Mouse (Mus musculus) spleen, postnatal 4 days (tissue): ENCODE measurements around the gene Slain1.

Experiments
- DNase-seq, 2 experiments: peaks; one replicate each; pipeline ENCODE4 v3.0.0; 2022; ENCODE audit warnings: low spot score in 2 of 2

Gene Slain1

DNA sequence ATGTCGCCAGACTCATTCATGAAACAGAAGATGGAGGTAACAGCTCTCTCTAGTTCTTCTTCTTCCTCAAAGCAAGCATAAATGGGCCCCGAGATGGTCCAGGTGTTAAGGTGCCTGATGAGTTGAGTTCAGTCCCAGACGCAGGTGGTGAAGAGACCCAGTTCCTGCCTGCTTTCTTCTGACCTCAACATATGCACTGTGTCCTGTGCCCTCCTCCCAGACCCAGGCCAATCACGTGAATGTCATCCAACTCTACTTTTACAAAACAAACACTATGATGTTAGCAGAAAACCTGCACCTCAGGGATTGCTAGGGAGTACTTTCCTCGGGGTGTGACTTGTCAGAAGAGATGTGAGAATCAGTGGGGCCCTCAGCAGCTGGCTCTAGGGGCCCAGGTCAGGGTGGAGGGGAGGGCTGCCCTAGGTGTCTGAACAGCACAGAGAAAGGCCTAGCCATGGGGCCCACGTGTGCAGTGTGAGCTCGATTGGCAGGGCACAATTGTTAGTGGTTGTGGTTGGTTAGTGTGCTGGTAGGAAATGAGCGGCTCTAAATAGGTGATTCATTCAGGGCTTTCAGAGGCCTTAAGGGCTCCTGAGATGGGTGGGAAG, 16.4 kb downstream of the Slain1 start:
- DNase-seq = no peak

GRCm38 (mm10) chr14:103667036-103667435, 17.0 kb downstream of the Slain1 start:
- no peak for DNase-seq

GRCm38 (mm10) chr14:103679395-103680217, 29.6 kb downstream of the Slain1 start:
- no peak for DNase-seq

- no peak for DNase-seq
These were observed 30.3 kb downstream of the Slain1 start for GRCm38 (mm10) chr14:103680285-103680819.

DNA sequence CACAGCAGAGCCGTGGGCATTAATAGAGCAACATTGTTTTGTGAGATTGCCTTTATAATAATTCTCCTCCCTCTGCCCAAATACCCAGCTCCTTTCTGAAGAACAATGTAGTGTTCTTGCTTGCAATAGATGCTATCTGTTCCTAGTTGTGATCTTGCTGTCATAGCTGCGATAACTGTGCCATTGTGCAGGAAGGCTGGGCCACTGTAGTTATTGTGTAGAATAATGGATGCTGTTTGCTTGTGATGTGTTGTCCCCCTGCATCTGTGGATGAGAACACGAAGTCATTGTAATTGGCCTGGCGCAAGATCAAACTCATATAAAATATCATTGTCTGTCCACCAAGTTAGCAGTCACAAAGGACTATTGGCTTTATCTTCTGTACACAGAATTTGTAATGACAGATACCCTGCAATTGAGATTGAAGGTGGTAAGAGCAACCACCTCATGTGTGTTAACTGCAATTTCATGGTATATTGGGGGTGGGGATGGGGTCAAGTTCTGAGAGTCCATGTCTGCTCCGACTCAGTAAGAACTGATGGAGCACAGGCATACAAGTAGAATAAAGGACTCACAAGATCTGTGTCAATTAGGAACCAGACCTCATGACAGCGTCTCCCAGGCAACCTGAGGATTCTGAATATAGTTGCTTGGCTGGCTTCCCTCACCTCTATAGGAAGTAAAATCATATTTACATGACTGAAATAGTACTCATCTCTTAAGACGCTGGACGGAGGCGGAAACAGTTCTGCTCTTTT, 32.8 kb downstream of the Slain1 start:
- DNase-seq = no peak

DNA sequence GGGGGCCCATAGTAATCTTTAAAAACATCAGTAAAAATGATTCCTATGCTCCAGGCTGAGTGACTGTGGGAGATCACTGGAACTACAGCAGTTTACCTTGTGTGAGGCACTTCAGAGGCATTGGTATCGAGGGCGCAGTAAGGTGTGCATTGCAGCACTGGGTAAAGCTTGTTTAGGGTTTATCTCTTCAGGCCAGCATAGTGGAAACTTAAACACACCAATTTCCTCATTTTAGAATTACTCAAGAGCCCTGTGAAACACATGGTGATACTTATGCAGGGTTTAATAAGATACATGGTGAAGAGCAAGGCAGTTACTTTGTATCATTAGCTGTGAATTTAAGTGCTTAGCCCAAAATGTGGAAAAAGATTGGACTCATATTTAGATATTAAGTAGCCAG, 37.0 kb downstream of the Slain1 start:
- DNase-seq = no peak

GRCm38 (mm10) chr14:103694295-103694694, 44.3 kb downstream of the Slain1 start:
- DNase-seq = peak in 1 of 2 experiments; percentile 36

DNA sequence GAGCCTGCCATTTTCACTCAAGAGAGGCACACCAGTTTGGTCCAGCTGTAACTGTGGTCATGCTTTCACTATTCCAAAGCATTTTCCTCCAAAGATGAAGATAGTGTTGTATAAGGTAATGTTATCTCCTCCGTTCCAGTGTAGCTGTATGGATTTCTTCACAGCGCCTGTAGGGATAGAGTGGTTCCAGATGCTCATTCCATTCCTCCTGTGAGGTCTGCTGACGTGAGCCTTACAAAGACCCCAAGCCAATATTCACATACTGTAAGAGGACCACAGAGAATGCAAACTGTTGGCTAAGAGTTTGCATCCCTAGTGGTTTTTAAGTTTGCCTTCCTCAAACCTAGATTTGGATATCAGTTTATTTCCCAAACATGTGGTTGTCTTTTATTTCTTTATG, 45.6 kb downstream of the Slain1 start:
- DNase-seq = no peak

DNA sequence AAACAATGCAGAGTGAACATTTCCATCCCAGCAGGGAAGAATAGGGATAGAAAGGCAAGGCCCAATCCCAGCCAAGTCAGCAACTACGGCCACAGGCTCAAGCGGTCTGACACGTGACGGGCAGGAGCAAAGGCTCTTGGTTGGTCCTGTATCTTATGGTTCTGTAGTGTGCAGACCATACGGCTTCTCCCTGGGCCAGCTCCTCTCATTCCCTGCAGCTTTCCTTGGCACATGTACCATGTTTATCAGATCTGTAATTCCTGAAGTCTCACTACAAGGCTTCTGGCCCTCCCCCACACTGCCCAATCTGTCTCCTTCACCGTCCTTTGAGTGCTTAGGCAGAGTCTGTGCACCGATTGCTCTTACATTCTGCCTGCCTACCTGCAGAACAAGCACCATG, 47.1 kb downstream of the Slain1 start:
- no peak for DNase-seq

DNA sequence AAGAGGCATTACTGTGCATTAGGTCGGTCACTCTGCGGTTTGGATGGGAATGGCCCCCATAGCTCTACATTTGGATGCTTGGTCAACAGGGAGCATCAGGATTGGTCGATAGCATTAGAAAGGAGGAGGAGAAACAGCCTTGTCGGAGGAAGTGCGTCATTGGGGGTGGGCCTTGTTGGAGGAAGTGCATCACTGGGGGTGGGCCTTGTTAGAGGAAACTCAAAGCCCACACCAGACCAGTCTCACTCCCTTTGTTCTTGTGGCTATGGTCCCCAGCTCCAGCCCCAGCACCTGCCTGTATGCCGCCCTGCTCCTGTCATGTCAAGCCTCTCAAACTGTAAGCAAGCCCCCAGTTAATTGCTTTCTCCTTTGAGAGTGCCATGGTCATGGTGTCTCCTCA, 49.3 kb downstream of the Slain1 start:
- no peak for DNase-seq

DNA sequence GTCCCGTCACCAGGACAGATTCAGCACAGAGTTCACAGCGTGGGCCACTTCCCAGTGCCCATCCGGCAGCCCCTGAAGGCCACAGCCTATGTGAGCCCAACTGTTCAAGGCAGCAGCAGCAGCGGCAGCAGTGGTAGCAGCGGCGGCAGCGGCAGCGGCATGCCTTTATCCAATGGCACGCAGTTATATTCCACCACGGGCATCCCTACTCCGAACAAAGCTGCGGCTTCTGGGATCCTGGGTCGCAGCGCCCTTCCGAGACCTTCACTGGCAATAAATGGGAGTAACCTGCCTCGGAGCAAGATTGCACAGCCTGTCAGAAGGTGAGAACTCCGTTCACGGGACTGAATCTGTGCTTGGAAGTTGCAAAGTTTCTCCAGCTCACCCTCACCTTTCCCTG, 52.5 kb downstream of the Slain1 start:
- DNase-seq = no peak

DNA sequence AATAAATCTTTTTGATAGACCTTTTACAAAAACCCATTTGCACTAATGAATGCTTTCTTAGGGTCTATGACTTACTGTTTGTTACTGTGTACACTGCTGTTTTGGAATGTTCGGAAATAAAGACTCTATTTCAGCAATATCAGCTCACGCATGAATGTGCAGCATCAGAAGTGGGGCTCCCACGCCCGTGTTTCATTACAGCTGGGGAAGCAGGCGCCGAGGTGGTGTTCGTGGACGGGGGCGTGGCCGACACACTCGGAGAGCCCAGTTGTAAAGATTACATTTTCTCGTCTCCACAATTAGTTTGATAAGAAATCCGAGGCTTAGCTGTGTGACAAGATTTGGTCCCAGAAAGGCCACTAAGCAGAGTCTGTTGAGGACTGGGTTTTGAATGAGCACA, 54.7 kb downstream of the Slain1 start:
- DNase-seq = no peak

- no peak for DNase-seq
These were observed 56.3 kb downstream of the Slain1 start for GRCm38 (mm10) chr14:103706347-103706746.

DNA sequence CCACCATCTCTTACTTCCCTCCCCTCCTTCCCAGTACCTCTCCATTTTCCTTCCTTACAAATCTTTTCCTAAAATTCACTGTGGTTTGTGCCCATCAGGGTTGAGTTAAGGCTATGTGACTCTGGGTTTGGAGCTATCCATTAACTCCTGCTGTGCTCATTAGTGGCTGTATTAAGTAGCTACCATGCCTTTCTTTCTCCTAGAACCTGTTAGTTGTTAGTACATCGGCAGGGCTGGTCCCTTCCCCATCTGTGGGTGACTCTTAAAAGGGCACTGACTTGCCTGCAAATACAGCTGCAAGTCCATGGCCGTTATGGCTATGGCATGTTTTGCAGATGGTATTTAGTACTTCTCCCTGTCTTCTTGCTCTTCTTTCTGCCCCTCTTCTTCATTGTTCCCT, 58.6 kb downstream of the Slain1 start:
- no peak for DNase-seq

GRCm38 (mm10) chr14:103709261-103709660, 59.2 kb downstream of the Slain1 start:
- no peak for DNase-seq

DNA sequence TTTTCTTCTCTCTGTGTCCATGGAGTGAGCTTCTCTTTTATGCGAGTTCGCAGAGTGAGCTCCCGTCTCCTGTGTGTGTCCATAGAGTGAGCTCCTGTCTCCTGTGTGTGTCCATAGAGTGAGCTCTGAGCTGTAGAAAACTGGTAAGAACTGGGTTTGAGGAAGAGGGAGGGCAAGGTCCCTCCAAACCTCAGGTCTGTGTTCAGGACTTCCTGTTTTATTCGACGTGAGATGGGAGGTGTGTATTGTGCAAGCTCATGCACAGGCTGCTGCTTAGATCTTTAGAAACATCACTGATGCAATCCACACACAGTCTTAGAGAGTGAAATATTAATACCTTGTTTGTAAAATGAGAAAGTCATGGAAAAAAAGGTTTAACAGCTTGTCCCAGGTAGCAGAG, 63.0 kb downstream of the Slain1 start:
- no peak for DNase-seq

GRCm38 (mm10) chr14:103717516-103717915, 67.5 kb downstream of the Slain1 start:
- no peak for DNase-seq

DNA sequence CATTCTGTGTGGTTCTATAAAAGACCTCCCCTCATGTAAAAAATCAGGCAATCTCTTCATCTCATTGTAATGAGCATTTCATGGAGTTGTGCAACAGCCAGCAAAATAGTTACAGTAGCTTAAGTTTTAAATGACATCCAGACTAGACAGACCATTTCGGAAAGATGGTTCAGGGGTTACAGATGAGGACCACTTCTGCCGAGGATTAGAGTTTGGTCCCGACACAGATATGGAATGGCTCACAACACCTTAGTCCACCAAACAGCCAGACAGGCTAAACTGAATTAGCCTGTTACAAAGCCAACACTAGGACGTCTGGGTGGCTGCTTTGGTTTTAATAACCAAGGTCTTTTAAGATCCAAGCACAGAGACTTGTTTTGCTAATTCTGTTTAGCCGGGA, 68.0 kb downstream of the Slain1 start:
- no peak for DNase-seq

DNA sequence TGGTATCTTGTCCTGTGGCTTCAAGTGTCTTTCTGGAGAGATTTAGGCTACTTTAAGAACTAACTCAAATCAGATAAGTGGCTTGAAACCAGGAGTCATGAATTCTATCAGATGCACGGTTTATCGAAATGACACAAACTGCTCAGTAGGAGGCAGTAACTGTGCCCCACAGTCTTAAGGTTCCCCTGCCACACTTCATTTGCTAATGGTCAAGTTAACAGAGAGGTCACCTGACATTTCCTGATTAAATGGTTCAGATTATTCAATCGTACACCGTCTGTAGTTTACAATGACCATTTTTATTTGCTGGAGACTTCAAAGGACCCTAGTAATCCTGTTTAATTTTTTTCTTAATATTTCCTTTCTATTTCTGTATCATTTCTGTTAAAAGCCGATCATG, 68.4 kb downstream of the Slain1 start:
- DNase-seq = no peak

GRCm38 (mm10) chr14:103718836-103719575, 69.0 kb downstream of the Slain1 start:
- peak; percentile 65 to 86 for DNase-seq

- no peak for DNase-seq
These were observed 70.1 kb downstream of the Slain1 start for GRCm38 (mm10) chr14:103720163-103720562.
